Mouse (Mus musculus): Measurements from ENCODE around the gene Rab31. TPM values are rescaled to one million over a fixed set of nuclear protein-coding genes. Genes with fewer than 3 reads are reported as not detected.

Gene Rab31
- total RNA-seq, 1 experiment: 22.8 TPM

- peaks cover 2% of the 10 kb centered on the region; the same call in 1 of the 2 replicates for H3K36me3 ChIP-seq (ENCODE audit: control insufficient read depth, insufficient read depth, low read length, poor library complexity, severe bottlenecking)
- in situ Hi-C loops (cut with MboI; ENCODE audit: low sequenced_read_pairs in 2 of 2, unreplicated experiment in 2 of 2): no loop called here
- DNase-seq (ENCODE audit: low read depth, low spot score): no peak
- TF ChIP-seq ZC3H11A (IDR thresholded peaks at IDR 0.05; ENCODE audit: borderline replicate concordance, low read depth, low read length): no peak
- TF ChIP-seq ZNF384 (IDR thresholded peaks at IDR 0.05; ENCODE audit: low read depth, low read length): no peak
- TF ChIP-seq HCFC1 (IDR thresholded peaks at IDR 0.05; ENCODE audit: borderline replicate concordance, insufficient read depth, low read length): no peak
- TF ChIP-seq MAFK (IDR thresholded peaks at IDR 0.05; ENCODE audit: insufficient read depth, low read depth, low read length): no peak
- TF ChIP-seq CHD2 (IDR thresholded peaks at IDR 0.05; ENCODE audit: low read depth, low read length): no peak
- H3K9me3 ChIP-seq (ENCODE audit: control insufficient read depth, insufficient read depth, low read depth, low read length): no peaks in the 10 kb centered on the region
- H3K9ac ChIP-seq (ENCODE audit: insufficient read depth, low read depth, low read length, poor library complexity, severe bottlenecking): no peak overlapping the region
- H3K4me1 ChIP-seq (ENCODE audit: control insufficient read depth in 2 of 2, insufficient read depth in 2 of 2, low read length in 2 of 2, poor library complexity in 1 of 2): peaks cover 0 to 9% of the 10 kb centered on the region in 2 experiments; a peak in 3 of 4 replicates
- no peak overlapping the region for H3K4me3 ChIP-seq (ENCODE audit: insufficient read depth in 1 of 2, low read depth in 1 of 2, low read length in 2 of 2, poor library complexity in 1 of 2, severe bottlenecking in 1 of 2)
- H3K27ac ChIP-seq (ENCODE audit: insufficient read depth, low read depth, low read length, poor library complexity, severe bottlenecking): no peak overlapping the region
Measured at GRCm38 (mm10) chr17:65798446-65798845, 25.9 kb upstream of the Rab31 start.

- peaks cover 0 to 10% of the 10 kb centered on the region in 2 experiments; a peak in 3 of 4 replicates for H3K4me1 ChIP-seq (ENCODE audit: control insufficient read depth in 2 of 2, insufficient read depth in 2 of 2, low read length in 2 of 2, poor library complexity in 1 of 2)
- H3K9ac ChIP-seq (ENCODE audit: insufficient read depth, low read depth, low read length, poor library complexity, severe bottlenecking): no peak overlapping the region
- in situ Hi-C loops (cut with MboI; ENCODE audit: low sequenced_read_pairs in 2 of 2, unreplicated experiment in 2 of 2): no loop called here
- H3K9me3 ChIP-seq (ENCODE audit: control insufficient read depth, insufficient read depth, low read depth, low read length): no peaks in the 10 kb centered on the region
- DNase-seq (ENCODE audit: low read depth, low spot score): no peak
- H3K4me3 ChIP-seq (ENCODE audit: insufficient read depth in 1 of 2, low read depth in 1 of 2, low read length in 2 of 2, poor library complexity in 1 of 2, severe bottlenecking in 1 of 2): no peak overlapping the region
- TF ChIP-seq ZNF384 (IDR thresholded peaks at IDR 0.05; ENCODE audit: low read depth, low read length) (no peak), MAFK (IDR thresholded peaks at IDR 0.05; ENCODE audit: insufficient read depth, low read depth, low read length) (no peak), HCFC1 (IDR thresholded peaks at IDR 0.05; ENCODE audit: borderline replicate concordance, insufficient read depth, low read length) (no peak), CHD2 (IDR thresholded peaks at IDR 0.05; ENCODE audit: low read depth, low read length) (no peak), ZC3H11A (IDR thresholded peaks at IDR 0.05; ENCODE audit: borderline replicate concordance, low read depth, low read length) (no peak)
- no peak overlapping the region for H3K27ac ChIP-seq (ENCODE audit: insufficient read depth, low read depth, low read length, poor library complexity, severe bottlenecking)
- H3K36me3 ChIP-seq (ENCODE audit: control insufficient read depth, insufficient read depth, low read length, poor library complexity, severe bottlenecking): no peaks in the 10 kb centered on the region
Measured at GRCm38 (mm10) chr17:65796056-65796455, 23.5 kb upstream of the Rab31 start.

GRCm38 (mm10) chr17:65794096-65794850 is 21.7 kb upstream of the Rab31 start:
- DNase-seq (ENCODE audit: low read depth, low spot score): no peak
- peaks cover 2 to 12% of the 10 kb centered on the region in 2 experiments; a peak in 3 of 4 replicates for H3K4me1 ChIP-seq (ENCODE audit: control insufficient read depth in 2 of 2, insufficient read depth in 2 of 2, low read length in 2 of 2, poor library complexity in 1 of 2)
- H3K36me3 ChIP-seq (ENCODE audit: control insufficient read depth, insufficient read depth, low read length, poor library complexity, severe bottlenecking): no peaks in the 10 kb centered on the region
- no peak overlapping the region for H3K4me3 ChIP-seq (ENCODE audit: insufficient read depth in 1 of 2, low read depth in 1 of 2, low read length in 2 of 2, poor library complexity in 1 of 2, severe bottlenecking in 1 of 2)
- H3K9me3 ChIP-seq (ENCODE audit: control insufficient read depth, insufficient read depth, low read depth, low read length): no peaks in the 10 kb centered on the region
- in situ Hi-C loops (cut with MboI; ENCODE audit: low sequenced_read_pairs in 2 of 2, unreplicated experiment in 2 of 2): no loop called here
- no peak overlapping the region for H3K9ac ChIP-seq (ENCODE audit: insufficient read depth, low read depth, low read length, poor library complexity, severe bottlenecking)
- no peak for TF ChIP-seq ZC3H11A (IDR thresholded peaks at IDR 0.05; ENCODE audit: borderline replicate concordance, low read depth, low read length)
- TF ChIP-seq CHD2 (IDR thresholded peaks at IDR 0.05; ENCODE audit: low read depth, low read length): no peak
- no peak for TF ChIP-seq ZNF384 (IDR thresholded peaks at IDR 0.05; ENCODE audit: low read depth, low read length)
- TF ChIP-seq MAFK (IDR thresholded peaks at IDR 0.05; ENCODE audit: insufficient read depth, low read depth, low read length): no peak
- TF ChIP-seq HCFC1 (IDR thresholded peaks at IDR 0.05; ENCODE audit: borderline replicate concordance, insufficient read depth, low read length): no peak
- no peak overlapping the region for H3K27ac ChIP-seq (ENCODE audit: insufficient read depth, low read depth, low read length, poor library complexity, severe bottlenecking)

- DNase-seq (ENCODE audit: low read depth, low spot score): no peak
Measured at GRCm38 (mm10) chr17:65793307-65793930, 20.9 kb upstream of the Rab31 start.

More at GRCm38 (mm10) chr17:65793307-65793930, 20.9 kb upstream of the Rab31 start:
- no peak overlapping the region for H3K27ac ChIP-seq (ENCODE audit: insufficient read depth, low read depth, low read length, poor library complexity, severe bottlenecking)
- no peak overlapping the region for H3K4me3 ChIP-seq (ENCODE audit: insufficient read depth in 1 of 2, low read depth in 1 of 2, low read length in 2 of 2, poor library complexity in 1 of 2, severe bottlenecking in 1 of 2)
- no peaks in the 10 kb centered on the region for H3K36me3 ChIP-seq (ENCODE audit: control insufficient read depth, insufficient read depth, low read length, poor library complexity, severe bottlenecking)
- in situ Hi-C loops (cut with MboI; ENCODE audit: low sequenced_read_pairs in 2 of 2, unreplicated experiment in 2 of 2): no loop called here
- peaks cover 2 to 12% of the 10 kb centered on the region in 2 experiments; a peak in 3 of 4 replicates for H3K4me1 ChIP-seq (ENCODE audit: control insufficient read depth in 2 of 2, insufficient read depth in 2 of 2, low read length in 2 of 2, poor library complexity in 1 of 2)
- H3K9ac ChIP-seq (ENCODE audit: insufficient read depth, low read depth, low read length, poor library complexity, severe bottlenecking): no peak overlapping the region
- H3K9me3 ChIP-seq (ENCODE audit: control insufficient read depth, insufficient read depth, low read depth, low read length): no peaks in the 10 kb centered on the region
- TF ChIP-seq ZC3H11A (IDR thresholded peaks at IDR 0.05; ENCODE audit: borderline replicate concordance, low read depth, low read length) (no peak), HCFC1 (IDR thresholded peaks at IDR 0.05; ENCODE audit: borderline replicate concordance, insufficient read depth, low read length) (no peak), ZNF384 (IDR thresholded peaks at IDR 0.05; ENCODE audit: low read depth, low read length) (no peak), MAFK (IDR thresholded peaks at IDR 0.05; ENCODE audit: insufficient read depth, low read depth, low read length) (no peak), CHD2 (IDR thresholded peaks at IDR 0.05; ENCODE audit: low read depth, low read length) (no peak)

Data from ES-E14 (cell line).